Mouse (Mus musculus) retina, postnatal 1 day (tissue): ENCODE results near the gene Sae1.
"Not testable (repeated sequence)": the region's sequence is repeated elsewhere in the genome, so short reads cannot be mapped to it uniquely, and the experiment has no call there.

Experiments used
- DNase-seq: peaks from one replicate; pipeline ENCODE4 v3.0.0-alpha.2; 2012

Sae1 gene

GRCm38 (mm10) chr7:16402449-16402848 lies 14.8 kb upstream of the Sae1 start:
- DNase-seq, result peak; percentile 37

GRCm38 (mm10) chr7:16401991-16402431 lies 14.4 kb upstream of the Sae1 start:
- DNase-seq, result peak; percentile 55

- DNase-seq, result peak; percentile 94
Measured at GRCm38 (mm10) chr7:16400689-16401611, 13.3 kb upstream of the Sae1 start, which contains the start of gene Zc3h4. Zc3h4 (plus strand) TSS chr7:16400910.

GRCm38 (mm10) chr7:16399820-16400688 lies 12.4 kb upstream of the Sae1 start:
- DNase-seq, result peak; percentile 100

DNA sequence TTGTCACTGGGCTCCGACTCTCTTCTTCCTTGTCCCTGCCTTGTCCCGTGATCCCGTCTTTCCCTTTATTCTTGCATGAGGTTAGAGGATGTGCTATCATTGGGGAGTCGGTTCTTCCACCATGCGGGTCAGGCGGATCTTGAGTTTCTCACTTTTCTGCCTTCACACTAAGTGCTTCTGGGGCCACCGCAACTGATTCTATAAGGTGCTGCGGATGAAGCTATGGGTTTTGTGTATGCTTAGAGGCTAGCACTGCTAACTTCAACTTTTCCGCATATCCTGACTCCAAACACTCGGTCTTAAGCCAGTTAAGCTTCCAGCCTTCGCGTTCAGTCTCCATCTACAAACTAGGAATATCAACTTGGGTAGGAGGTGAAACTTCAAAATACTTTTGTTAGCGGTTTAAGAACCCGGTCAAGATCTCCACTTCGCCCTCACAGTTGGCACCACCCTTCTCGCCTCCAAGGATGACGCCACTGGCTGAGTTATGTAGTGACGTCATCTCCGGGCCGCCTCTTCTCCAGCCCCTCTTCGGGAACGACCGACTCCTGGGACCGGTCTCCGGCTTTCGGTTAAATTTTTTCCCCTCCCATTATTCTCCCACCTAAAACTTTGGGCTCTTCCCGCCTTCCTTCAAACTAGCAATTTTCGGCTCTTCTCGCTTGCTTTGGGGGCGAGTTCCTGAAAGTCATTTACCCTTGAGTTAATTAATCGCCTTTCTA lies 11.7 kb upstream of the Sae1 start:
- DNase-seq, result peak; percentile 95

- no peak for DNase-seq
Measured at GRCm38 (mm10) chr7:16398387-16399050, 10.9 kb upstream of the Sae1 start.

GRCm38 (mm10) chr7:16397465-16397864 lies 9.9 kb upstream of the Sae1 start:
- no peak for DNase-seq

- peak; percentile 73 for DNase-seq
Measured at GRCm38 (mm10) chr7:16395944-16396343, 8.3 kb upstream of the Sae1 start.

GRCm38 (mm10) chr7:16392923-16393322 lies 5.3 kb upstream of the Sae1 start:
- no peak for DNase-seq

DNA sequence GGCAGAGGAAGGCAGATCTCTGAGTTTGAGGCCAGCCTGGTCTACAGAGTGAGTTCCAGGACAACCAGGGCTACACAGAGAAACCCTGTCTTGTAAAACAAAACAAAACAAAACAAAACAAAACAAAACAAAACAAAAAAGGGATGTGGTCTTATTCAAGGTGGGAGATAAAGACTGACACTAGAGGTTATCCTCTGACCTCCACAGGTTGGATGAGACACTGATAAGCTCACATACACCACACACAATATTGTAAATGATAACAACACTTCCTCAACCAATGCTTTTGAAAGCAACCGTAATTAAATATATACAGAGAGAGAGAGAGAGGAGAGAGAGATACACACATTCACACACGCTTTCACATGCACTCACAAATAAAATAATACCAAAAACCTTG lies 2.3 kb upstream of the Sae1 start:
- not testable (repeated sequence) for DNase-seq

DNA sequence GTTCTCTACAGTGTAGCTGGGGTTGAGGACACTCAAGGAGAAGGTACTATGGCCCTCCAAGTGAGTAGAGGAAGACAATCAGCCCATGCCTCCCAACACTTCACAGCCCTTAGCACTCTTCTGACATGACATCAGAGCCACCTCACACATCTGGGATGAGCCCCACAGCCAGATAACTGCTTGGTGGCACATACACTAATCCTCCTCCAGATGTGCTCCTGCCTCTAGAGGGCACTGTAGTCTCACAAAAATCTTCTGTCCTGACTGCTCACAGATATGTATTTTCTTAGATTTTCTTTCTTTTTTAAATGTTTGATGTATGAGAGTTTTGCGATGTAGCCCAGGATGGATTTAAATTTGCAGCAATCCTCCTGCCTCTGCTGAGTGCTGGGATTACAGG lies 11.1 kb downstream of the Sae1 start:
- peak; percentile 67 for DNase-seq

GRCm38 (mm10) chr7:16374989-16375388 lies 12.6 kb downstream of the Sae1 start:
- no peak for DNase-seq

GRCm38 (mm10) chr7:16373719-16374118 lies 13.9 kb downstream of the Sae1 start:
- DNase-seq, result peak; percentile 26

GRCm38 (mm10) chr7:16370596-16370995 lies 17.0 kb downstream of the Sae1 start:
- DNase-seq, result no peak

- no peak for DNase-seq
Measured at GRCm38 (mm10) chr7:16368835-16369234, 18.8 kb downstream of the Sae1 start.

DNA sequence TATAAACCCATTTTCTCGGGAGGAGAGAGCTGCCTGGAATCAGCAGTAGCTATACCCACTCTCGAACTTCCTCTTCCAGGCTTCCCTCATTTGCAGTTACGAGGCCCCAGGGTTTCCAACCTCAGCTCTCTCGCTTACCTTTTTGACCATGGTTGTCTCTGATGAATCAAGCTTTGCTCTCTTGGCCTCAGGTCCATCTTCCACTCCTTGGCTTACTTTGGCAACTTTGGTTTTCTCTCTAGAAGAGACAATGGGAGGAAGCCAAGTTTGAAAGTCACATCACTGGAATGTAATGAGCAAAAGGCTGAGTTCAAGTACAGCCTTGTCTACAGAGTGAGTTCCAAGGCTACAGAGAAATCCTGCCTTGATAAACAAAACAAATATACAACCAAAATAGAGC lies 20.9 kb downstream of the Sae1 start:
- DNase-seq, result no peak

DNA sequence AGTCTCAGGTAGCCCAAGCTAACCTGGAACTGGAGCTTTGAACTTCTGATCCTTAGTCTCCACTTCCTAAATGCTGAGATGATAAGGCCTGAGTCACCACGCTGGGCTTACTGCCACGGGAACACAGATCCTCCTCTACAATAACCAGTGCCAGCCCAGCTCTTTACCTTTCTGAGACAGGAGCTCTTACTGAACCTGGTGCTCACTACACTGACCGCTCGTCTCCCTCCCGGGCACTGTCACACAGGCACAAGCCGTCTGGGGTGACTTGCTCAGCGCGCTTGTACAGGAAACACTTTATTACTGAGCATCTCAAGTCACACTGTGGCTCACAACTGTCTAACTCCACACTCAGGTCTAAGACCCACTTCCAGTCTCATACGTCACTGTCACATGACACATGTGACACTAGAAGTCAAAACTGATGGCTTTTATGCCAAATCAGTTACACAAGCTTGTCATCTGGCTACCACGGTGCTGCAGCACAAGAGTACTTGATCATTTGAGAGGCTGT lies 21.4 kb downstream of the Sae1 start:
- DNase-seq, result no peak

DNA sequence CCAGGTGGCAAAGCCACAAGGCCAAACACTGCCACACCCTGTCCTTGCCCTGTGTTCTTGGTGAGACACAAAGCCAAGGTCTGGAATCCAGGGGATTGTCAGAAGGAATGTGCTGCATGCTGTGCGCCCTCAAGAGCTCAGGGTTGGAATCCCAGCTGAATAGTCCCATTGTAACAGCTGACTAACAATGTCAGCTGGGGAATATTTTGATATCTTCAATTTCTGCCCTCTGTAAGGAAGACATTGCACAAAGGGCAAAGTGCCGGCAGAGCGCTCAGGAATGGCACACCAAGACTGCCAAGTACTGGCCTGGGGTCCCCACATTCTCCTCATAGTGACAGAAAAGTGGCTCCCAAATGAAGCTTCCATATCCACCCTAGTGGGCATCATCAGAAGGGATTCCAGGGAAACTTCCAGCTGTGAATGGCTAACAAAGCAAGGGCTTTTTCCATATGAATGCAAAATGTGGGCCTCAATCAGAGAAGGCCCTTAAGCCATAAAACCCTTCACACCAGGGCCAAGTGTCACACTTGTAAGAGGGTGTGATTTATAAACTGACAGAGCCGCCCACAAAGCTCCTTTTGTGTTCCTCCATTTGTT lies 22.6 kb downstream of the Sae1 start:
- DNase-seq, result peak; percentile 6

GRCm38 (mm10) chr7:16364319-16364718 lies 23.3 kb downstream of the Sae1 start:
- no peak for DNase-seq

DNA sequence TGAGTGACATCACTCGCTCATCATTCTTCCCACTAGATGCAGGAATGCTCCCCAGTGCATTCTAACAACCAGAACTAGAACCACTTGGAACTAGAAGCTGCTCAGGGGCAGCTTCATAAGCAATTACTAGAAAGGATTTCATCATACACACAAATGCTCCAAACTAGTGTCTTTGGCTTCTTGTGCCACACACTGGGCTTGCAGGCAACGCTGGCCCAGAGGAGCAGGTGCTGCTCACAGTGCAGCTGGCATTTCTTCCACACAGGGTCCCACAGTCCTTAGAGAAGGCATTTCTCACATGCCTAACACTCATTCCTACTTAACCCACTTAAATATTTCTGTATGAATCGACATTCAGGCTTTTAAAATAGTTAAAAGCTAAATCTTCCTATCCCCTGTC lies 30.0 kb downstream of the Sae1 start:
- DNase-seq, result no peak

DNA sequence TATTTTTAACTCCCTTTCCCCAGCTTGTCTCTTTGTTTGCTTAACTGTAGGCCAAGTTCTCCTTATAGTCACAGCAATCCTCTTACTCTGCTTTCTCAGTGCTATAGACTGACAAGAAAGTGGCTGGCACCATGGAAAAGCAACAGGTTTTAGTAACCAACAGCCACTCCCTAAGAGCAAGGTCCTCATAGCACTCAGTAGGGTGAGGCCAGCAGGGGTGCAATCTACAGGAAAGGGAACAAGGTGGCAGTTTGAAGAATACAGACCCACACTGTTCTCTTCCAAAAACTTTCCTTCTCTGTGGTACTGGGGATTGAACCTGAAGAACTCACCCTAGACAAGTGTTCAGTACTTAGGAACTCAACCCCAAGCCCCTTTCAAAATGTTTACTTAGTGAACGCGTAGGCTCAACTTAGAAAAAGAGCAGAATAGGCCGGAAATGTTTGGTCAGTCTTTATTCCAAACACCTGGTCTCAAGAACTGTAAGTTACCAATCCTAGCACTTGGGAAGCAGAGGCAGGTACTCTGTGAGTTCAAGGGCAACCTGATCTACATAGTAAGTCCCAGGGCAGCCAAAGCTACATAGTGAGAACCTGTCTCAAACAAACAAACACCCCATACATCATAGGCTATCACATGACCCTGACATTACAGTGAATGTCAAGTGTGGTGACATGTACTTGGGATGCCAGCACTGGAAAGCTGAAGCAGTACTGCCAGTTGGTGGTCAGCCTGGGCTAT lies 31.6 kb downstream of the Sae1 start:
- no peak for DNase-seq
